Comparison of ENCODE assay signal across 16 mouse cellular contexts in genomic region chr10:78395377-78395776, GRCm38 (mm10). TPM values are rescaled to one million over a fixed set of nuclear protein-coding genes. Genes with fewer than 3 reads are reported as not detected.
DNase-seq lines count a peak whose midpoint lies in the region; ATAC-seq lines count a peak whose summit lies in the region.
"Had no signal": no experiment of that assay in that cellular context is flagged by ENCODE, and none has a peak within 500 bp of the region (broad histone marks: within the 10 kb centered on the region; RNA-seq: fewer than 3 reads in every experiment).

No protein-coding gene starts in this region.

- H3K4me1 ChIP-seq in neural tube, embryonic 12.5 days, result peaks cover 27% of the 10 kb centered on the region
- H3K4me1 ChIP-seq in hindbrain, embryonic 12.5 days, result peaks cover 27% of the 10 kb centered on the region
- H3K4me1 ChIP-seq in midbrain, embryonic 12.5 days, result peaks cover 23% of the 10 kb centered on the region
- H3K4me1 ChIP-seq in kidney, embryonic 14.5 days (ENCODE audit: control insufficient read depth, insufficient read depth, low read length), result peaks cover 17% of the 10 kb centered on the region

- peaks cover 10% of the 10 kb centered on the region for H3K36me3 ChIP-seq in neural tube, embryonic 12.5 days
- H3K36me3 ChIP-seq in hindbrain, embryonic 12.5 days, result peaks cover 14% of the 10 kb centered on the region
- peaks cover 8% of the 10 kb centered on the region for H3K36me3 ChIP-seq in midbrain, embryonic 12.5 days
- H3K36me3 ChIP-seq in kidney, embryonic 14.5 days (ENCODE audit: control insufficient read depth, insufficient read depth, low read length), result peaks cover 9% of the 10 kb centered on the region

- no peak overlapping the region for H3K9ac ChIP-seq in neural tube, embryonic 12.5 days
- H3K9ac ChIP-seq in hindbrain, embryonic 12.5 days, result no peak overlapping the region
- no peak overlapping the region for H3K9ac ChIP-seq in midbrain, embryonic 12.5 days (replicated peaks)
- H3K9ac ChIP-seq in kidney, embryonic 14.5 days (ENCODE audit: low read depth, low read length), result no peak overlapping the region
- H3K9ac ChIP-seq: heart, embryonic 15.5 days; intestine, embryonic 15.5 days had no signal

- no peak overlapping the region for H3K27ac ChIP-seq in neural tube, embryonic 12.5 days
- H3K27ac ChIP-seq in hindbrain, embryonic 12.5 days, result 0 out of 2 replicates have a peak overlapping the region, but pooled peaks have one; percentile 8
- peak overlapping the region; percentile 68 for H3K27ac ChIP-seq in midbrain, embryonic 12.5 days (replicated peaks)
- H3K27ac ChIP-seq in kidney, embryonic 14.5 days (ENCODE audit: low read depth, low read length), result no peak overlapping the region
- H3K27ac ChIP-seq: heart, embryonic 15.5 days; intestine, embryonic 15.5 days had no signal

- 0 out of 2 replicates have a peak, but pooled peaks have one; percentile 6 for ATAC-seq in neural tube, embryonic 12.5 days (ENCODE audit: low FRiP score, low read depth)
- ATAC-seq in hindbrain, embryonic 12.5 days (ENCODE audit: low FRiP score), result no peak; the same call in 1 of the 2 replicates
- no peak for ATAC-seq in midbrain, embryonic 12.5 days (ENCODE audit: low FRiP score, low read depth)
- no peak for ATAC-seq in inflammation-experienced regulatory T-cells, adult 6 months
- ATAC-seq in kidney, embryonic 14.5 days (ENCODE audit: low FRiP score, low TSS enrichment), result no peak
- ATAC-seq: intestine, embryonic 15.5 days had no signal

- H3K4me2 ChIP-seq in neural tube, embryonic 12.5 days (replicated peaks), result peak overlapping the region; percentile 42; the same call in 1 of the 2 replicates
- no peak overlapping the region for H3K4me2 ChIP-seq in hindbrain, embryonic 12.5 days (replicated peaks)
- H3K4me2 ChIP-seq in midbrain, embryonic 12.5 days (replicated peaks), result peak overlapping the region; percentile 39
- H3K4me2 ChIP-seq in kidney, embryonic 14.5 days (replicated peaks; ENCODE audit: low read depth, low read length), result no peak overlapping the region
- H3K4me2 ChIP-seq: heart, embryonic 15.5 days; intestine, embryonic 15.5 days had no signal

- H3K27me3 ChIP-seq in neural tube, embryonic 12.5 days (replicated peaks), result peaks cover 19% of the 10 kb centered on the region
- H3K27me3 ChIP-seq in hindbrain, embryonic 12.5 days, result peaks cover 24% of the 10 kb centered on the region
- H3K27me3 ChIP-seq in midbrain, embryonic 12.5 days, result peaks cover 27% of the 10 kb centered on the region
- peaks cover 17% of the 10 kb centered on the region for H3K27me3 ChIP-seq in kidney, embryonic 14.5 days (ENCODE audit: control insufficient read depth, insufficient read depth, low read length)

- H3K4me3 ChIP-seq in neural tube, embryonic 12.5 days, result no peak overlapping the region
- H3K4me3 ChIP-seq in hindbrain, embryonic 12.5 days, result no peak overlapping the region
- no peak overlapping the region for H3K4me3 ChIP-seq in midbrain, embryonic 12.5 days
- H3K4me3 ChIP-seq in kidney, embryonic 14.5 days (ENCODE audit: low read length), result no peak overlapping the region
- H3K4me3 ChIP-seq: heart, embryonic 15.5 days; intestine, embryonic 15.5 days had no signal

- no peak for DNase-seq in neural tube, embryonic 10.5 days (ENCODE audit: extremely low spot score, low spot score)
- no peak for DNase-seq in lung, postnatal 36 days
- DNase-seq in thymus, postnatal 10 days (ENCODE audit: low spot score in 2 of 2), result no peak
- DNase-seq: B cell, adult 2 months; cerebellum, adult 8-10 months; gastrocnemius, postnatal 25 days; left cerebral cortex, postnatal 4 days; lung, adult 18-20 months; right cerebral cortex, adult 18-20 months had no signal

- no peaks in the 10 kb centered on the region for H3K9me3 ChIP-seq in neural tube, embryonic 12.5 days
- H3K9me3 ChIP-seq in hindbrain, embryonic 12.5 days (replicated peaks), result no peaks in the 10 kb centered on the region
- no peaks in the 10 kb centered on the region for H3K9me3 ChIP-seq in midbrain, embryonic 12.5 days
- no peaks in the 10 kb centered on the region for H3K9me3 ChIP-seq in kidney, embryonic 14.5 days (ENCODE audit: control insufficient read depth, low read length)
- H3K9me3 ChIP-seq: heart, embryonic 15.5 days; intestine, embryonic 15.5 days had no signal

- WGBS in neural tube, embryonic 12.5 days, result 86% methylated on average over 3 of the region's 3 CpGs
- WGBS in hindbrain, embryonic 12.5 days, result 94% methylated on average over 3 of the region's 3 CpGs
- 83% methylated on average over 3 of the region's 3 CpGs for WGBS in midbrain, embryonic 12.5 days
- WGBS in kidney, embryonic 14.5 days, result 91% methylated on average over 3 of the region's 3 CpGs

RNA-seq across cellular contexts. Expression of gene Rrp1, which starts 17.5 kb away (rescaled TPM):
- 333 and 347 TPM in 2 replicates for polyA plus RNA-seq in neural tube, embryonic 12.5 days (2016; fragmentation: Nextera tagmentation; extraction: Ambion mirVana)
- 339 and 343 TPM in 2 replicates for polyA plus RNA-seq in hindbrain, embryonic 12.5 days (2016; fragmentation: Nextera tagmentation; extraction: Ambion mirVana)
- polyA plus RNA-seq in midbrain, embryonic 12.5 days (2016; fragmentation: Nextera tagmentation; extraction: Ambion mirVana), result 320 and 330 TPM in 2 replicates
- 100 to 1,000 TPM in 2 of 3 experiments, 10 to 100 TPM in 1; 90.6 to 113 (median 101) TPM for polyA plus RNA-seq in inflammation-experienced regulatory T-cells, adult 6 months (2017; shearing (Covaris generic))
- 228 and 265 TPM in 2 replicates for polyA plus RNA-seq in kidney, embryonic 14.5 days (2014; fragmentation: Nextera tagmentation; extraction: Ambion mirVana)

RNA-seq across cellular contexts. Expression of gene Cstb, which starts 30.1 kb away (rescaled TPM):
- 105 and 110 TPM in 2 replicates for polyA plus RNA-seq in neural tube, embryonic 12.5 days (2016; fragmentation: Nextera tagmentation; extraction: Ambion mirVana)
- 127 and 138 TPM in 2 replicates for polyA plus RNA-seq in hindbrain, embryonic 12.5 days (2016; fragmentation: Nextera tagmentation; extraction: Ambion mirVana)
- polyA plus RNA-seq in midbrain, embryonic 12.5 days (2016; fragmentation: Nextera tagmentation; extraction: Ambion mirVana), result 112 and 114 TPM in 2 replicates
- polyA plus RNA-seq in inflammation-experienced regulatory T-cells, adult 6 months (2017; shearing (Covaris generic)), result 100 to 1,000 TPM; 160 to 186 (median 183) TPM
- polyA plus RNA-seq in kidney, embryonic 14.5 days (2014; fragmentation: Nextera tagmentation; extraction: Ambion mirVana), result 206 and 270 TPM in 2 replicates

RNA-seq across cellular contexts. Expression of gene Agpat3, which starts 43.1 kb away (rescaled TPM):
- polyA plus RNA-seq in neural tube, embryonic 12.5 days (2016; fragmentation: Nextera tagmentation; extraction: Ambion mirVana), result 62.4 and 65.1 TPM in 2 replicates
- 59.2 and 59.7 TPM in 2 replicates for polyA plus RNA-seq in hindbrain, embryonic 12.5 days (2016; fragmentation: Nextera tagmentation; extraction: Ambion mirVana)
- polyA plus RNA-seq in midbrain, embryonic 12.5 days (2016; fragmentation: Nextera tagmentation; extraction: Ambion mirVana), result 58.2 TPM in 2 replicates
- 100 to 1,000 TPM in 2 of 3 experiments, 10 to 100 TPM in 1; 93.9 to 109 (median 101) TPM for polyA plus RNA-seq in inflammation-experienced regulatory T-cells, adult 6 months (2017; shearing (Covaris generic))
- polyA plus RNA-seq in kidney, embryonic 14.5 days (2014; fragmentation: Nextera tagmentation; extraction: Ambion mirVana), result 66.4 and 84.7 TPM in 2 replicates

Comparison
In these comparisons a context has a peak if more than half of its experiments do, and no peak if none do; other contexts are left out.
1. H3K27ac ChIP-seq: peak in hindbrain, embryonic 12.5 days (single experiment) and midbrain, embryonic 12.5 days (single experiment); none in neural tube, embryonic 12.5 days (single experiment) and kidney, embryonic 14.5 days (single experiment).
2. H3K4me2 ChIP-seq: peak in neural tube, embryonic 12.5 days (single experiment) and midbrain, embryonic 12.5 days (single experiment); none in hindbrain, embryonic 12.5 days (single experiment) and kidney, embryonic 14.5 days (single experiment).